Mouse (Mus musculus): Measurements from ENCODE around the gene Gpr153.

Gene Gpr153

DNA sequence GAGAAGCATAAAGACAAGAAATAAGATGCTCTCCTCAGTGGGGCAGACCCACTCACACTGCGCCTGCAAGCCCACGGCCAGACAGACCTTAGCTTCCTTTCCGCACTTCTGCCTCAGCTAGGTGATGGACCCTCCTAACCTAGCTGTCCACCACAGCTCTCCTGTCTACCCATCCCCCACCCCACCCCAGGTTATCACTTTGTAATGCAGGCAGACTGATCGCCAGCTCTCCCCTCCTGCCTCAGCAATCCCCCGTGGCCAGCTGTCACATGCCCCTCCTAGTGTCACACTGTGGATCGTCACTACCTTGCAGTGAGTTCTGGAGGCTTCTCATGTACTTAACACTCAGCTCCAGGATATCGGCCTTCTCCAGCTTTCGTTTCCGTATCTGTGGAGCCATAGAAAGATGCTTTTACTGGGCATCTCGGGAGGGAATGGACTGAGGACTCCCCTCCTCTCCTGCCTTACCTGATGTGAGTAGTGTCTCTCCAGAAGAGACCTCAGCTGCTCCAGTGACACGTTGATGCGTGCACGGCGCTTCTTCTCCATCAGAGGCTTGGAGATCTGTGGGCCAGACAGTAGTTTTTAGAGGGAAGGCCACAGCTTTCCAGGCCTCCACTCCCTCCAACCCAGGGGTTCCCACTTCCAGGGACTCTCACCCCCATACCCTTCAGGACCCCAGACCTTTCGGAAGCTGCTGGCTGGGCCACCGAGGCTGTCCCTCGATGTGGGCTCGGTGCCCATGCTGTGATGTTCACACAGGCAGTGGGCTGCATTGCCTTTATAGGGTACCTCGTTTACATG lies 13.5 kb downstream of the Gpr153 start:
- no peak for DNase-seq (ENCODE audit: low read depth, low spot score)

DNA sequence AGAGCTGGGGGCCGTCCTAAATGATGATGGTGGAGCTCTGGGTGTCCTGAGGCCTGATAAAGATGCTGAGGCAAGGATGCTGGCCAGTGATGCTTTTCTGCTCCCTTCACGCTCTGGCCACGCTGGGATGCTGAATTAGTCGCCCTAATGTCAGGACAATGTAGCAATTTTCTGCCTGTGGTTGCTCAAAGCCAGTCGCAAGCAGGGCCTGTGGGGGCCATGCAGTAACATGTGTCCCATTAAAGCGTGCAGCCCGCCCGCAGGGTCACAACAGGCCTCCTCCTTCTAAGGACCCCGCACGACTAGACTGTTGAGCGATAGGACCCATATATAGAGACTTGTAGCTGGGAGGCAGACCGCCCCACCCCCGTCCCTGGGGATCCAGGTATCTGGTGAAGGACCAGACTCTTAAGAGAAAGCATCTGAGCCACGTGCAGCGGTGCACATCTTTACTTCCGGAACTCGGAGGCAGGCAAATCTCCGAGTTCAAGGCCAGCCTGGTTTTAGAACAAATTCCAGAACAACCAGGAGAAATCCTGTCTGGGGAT lies 14.4 kb downstream of the Gpr153 start:
- DNase-seq (ENCODE audit: low read depth, low spot score), result no peak

GRCm38 (mm10) chr4:152290385-152290784 lies 16.4 kb downstream of the Gpr153 start:
- peak; percentile 90 for DNase-seq (ENCODE audit: low read depth, low spot score)

DNA sequence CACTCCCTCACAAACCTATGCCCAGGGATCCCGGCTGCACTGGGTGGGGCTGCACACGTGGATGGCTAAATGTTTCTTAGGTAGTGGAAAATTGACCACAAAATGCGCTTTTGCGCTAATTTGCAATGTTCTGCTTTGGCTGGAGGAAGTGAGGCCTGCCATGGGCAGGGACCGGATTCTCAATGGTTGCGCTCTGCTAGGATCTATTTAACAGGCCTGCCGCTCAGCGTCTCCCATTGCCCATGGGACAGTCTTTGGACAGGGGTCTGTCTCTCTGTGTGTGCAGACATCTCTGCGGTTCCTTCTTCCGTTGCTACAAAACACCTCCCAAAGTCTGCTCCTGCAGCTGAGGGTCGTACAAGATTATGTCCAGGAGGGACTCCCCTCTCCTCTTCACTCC lies 17.0 kb downstream of the Gpr153 start:
- DNase-seq (ENCODE audit: low read depth, low spot score), result no peak

- no peak for DNase-seq (ENCODE audit: low read depth, low spot score)
These were observed 17.5 kb downstream of the Gpr153 start, which contains the start of gene Hes3 for GRCm38 (mm10) chr4:152291562-152291961. Gene Hes3, minus strand, starts transcription at chr4:152291662.

DNA sequence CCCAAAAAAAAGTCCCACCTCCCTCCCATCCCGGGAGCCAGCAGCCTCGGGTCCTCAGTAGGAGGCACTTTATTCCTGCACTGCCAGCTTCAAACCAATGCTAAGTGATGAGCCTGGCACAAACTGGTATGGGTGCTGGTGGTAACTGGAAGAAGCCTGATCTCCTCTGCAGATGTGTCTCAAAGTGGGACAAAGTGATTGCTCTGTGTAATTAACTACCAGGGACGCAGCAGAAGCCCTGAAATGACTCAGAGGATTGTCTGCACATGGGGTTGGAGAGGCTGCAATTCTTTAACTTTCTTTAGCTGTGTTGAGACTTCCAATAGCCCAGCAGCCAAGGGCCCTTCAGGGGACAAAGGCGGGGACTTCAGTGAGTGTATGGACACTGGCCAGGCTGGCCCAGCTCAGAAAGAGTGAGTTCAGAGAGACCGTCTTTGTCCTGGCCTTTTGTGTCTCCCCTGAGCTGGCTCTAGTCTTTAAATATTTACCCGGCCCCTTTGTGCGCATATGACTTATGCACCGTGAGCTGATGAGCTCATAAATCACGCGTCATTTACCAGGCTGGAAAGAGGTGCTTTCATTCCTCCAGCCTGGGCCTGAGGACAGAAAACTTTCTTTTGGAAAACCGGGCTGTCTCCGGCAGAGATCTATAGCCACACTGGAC lies 18.2 kb downstream of the Gpr153 start:
- DNase-seq (ENCODE audit: low read depth, low spot score), result no peak

DNA sequence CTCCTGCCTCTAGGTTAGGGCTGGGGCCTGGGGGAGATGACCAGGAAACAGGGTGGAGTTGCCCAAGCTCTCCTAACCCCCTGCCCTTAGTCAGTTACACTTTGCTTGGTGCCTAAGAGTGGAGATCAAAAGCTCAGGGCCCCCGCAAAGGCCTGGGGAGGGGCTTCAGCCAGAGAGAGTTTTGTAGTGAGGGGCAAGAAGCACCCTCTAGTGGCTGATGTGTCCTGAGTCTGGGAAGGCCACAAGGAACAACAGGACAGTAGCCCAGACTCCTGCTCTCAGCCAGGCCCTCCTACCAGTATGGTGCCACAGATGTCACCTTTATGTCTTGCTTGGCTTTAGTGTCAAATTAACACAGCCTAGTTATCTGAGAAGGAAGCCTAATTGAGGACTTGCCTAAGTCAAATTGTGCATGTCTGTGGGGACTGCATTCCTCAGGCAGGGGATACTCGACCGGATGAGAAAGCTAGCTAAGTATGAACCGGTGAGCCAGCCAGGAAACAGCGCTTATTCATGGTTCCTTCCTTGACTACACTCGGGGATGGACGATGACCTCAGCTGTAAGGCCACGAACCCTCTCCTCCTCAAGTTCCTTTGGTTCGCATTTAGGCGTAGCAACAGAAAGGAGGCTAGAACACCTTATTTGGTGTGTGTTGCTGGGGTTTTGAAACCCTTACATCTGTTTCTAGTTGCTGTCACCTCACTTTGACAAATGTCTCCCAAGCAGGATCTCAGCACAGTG lies 20.3 kb downstream of the Gpr153 start:
- peak; percentile 50 for DNase-seq (ENCODE audit: low read depth, low spot score)

- DNase-seq (ENCODE audit: low read depth, low spot score), result peak; percentile 52
These were observed 21.9 kb downstream of the Gpr153 start for GRCm38 (mm10) chr4:152295916-152296315.

DNA sequence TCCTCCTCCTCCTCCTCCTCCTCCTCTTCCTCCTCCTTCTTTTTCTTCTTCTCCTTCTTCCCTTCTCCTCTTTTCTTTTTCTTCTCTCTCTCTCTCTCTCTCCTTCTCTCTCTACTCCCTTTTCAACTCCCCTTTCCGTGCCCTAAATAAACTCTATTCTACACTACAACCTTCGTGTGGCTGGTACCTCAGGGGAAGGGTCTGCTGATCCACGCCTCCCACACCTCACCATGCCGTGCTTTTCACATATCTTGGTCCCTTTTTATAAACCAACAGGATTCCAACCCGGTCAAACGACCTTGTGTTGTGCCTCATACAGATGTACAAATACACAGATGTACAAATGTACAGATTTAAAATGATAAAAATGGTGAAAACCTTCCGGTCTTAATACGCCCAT lies 22.3 kb downstream of the Gpr153 start:
- DNase-seq (ENCODE audit: low read depth, low spot score), result no peak

DNA sequence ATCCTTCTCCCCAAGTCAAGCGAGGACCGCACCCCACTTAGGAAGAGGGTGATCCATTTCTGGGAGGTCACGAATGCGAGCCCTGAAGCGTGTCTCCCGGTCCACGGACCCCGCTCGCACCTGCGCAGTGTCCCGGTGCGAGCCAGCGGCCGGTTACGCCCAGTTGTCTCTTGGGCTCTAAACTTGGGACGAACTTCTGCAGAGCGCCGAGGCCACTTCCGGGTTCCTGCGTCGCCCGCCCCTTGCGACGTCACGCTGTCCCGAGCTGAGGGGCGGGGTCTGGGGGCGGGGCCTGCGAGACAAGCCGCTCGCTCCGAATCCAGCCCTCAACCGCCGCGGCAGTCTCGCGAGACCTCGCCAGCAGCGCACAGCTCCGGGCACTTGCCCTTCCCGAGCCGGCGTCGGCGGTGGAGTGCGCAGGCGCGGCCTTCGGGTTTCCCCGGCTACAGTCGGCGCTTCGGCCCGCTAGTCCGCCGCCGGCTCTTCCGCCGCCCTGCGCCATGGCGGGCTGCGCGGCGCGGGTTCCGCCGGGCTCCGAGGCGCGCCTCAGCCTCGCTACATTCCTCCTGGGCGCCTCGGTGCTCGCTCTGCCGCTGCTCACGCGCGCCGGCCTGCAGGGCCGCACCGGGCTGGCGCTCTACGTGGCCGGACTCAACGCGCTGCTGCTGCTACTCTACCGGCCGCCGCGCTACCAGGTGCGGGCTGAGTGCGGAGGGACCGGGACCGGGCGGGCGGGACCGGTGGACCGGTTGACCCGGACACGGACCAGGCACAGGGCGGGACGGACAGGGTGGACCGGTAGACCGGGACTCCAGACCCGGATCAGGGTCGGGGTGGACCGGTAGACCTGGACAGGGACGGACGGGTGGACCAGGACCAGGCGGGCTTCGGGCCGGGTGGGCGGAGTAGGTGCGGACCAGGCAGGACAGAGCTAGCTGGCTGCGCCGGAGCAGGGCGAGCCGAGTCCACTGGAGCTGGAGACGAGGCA lies 23.1 kb downstream of the Gpr153 start, which contains the start of gene Icmt:
Icmt (plus strand) TSS at position 354 of the 988 bp plus-strand sequence.
- DNase-seq (ENCODE audit: low read depth, low spot score), result peak; percentile 98

DNA sequence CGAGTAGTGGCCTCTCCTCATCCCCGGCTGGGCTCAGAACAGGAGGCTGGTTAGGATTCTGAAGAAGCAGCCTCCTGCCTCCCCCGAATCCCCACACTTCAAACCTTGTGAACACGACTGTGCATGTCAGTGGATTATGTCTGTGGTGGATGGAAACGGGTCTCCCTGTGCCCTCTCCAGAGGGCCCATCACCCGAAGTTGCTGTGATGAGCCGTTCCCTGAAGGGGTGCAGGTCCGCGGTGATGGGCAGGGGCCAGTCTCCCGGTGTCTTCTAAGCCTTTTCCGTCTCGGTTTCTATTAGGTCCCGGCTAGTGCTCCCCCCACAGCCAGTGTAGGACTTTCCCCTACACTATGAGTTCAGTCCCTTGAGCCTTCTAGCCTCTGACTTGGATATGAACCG lies 24.8 kb downstream of the Gpr153 start:
- no peak for DNase-seq (ENCODE audit: low read depth, low spot score)

GRCm38 (mm10) chr4:152300375-152300774 lies 26.3 kb downstream of the Gpr153 start:
- DNase-seq (ENCODE audit: low read depth, low spot score), result no peak

DNA sequence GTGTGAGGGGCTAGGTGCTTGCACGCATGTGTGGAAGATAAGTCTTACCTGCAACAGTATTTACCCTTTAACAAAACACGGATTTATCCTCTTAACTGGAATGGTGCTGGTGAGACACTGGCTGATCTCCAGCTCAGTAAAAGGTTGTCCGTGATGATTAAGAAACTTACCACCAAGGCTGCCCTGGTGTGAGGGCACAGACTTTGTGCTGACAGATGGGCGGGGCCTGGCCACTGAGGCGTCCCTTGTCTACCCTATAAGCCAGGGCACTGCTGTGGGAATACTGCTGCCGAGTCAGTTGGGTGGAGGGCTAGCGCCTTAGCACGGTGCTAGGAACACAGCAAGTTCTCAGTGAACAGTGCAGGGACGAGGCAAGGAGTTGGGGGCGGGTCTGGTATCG lies 28.0 kb downstream of the Gpr153 start:
- DNase-seq (ENCODE audit: low read depth, low spot score), result no peak

DNA sequence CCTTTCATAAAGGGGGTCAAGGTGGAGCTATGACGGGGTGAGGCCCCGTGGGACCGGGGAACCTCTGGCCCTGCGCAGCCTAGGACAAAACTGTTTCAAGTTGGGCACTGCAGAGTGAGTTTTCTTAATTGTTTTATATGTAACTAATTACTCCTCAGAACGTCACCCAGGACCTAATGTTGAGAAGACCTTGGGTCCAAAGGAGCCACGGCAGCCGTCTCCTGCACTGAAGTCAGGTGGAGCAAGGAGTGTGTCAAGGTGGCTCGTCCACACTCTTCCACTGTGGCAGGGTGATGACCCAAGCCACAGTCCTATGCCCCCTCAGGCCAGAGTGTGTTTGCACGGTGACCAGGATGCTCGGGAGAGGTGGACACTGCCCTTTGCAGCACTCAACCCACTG lies 29.1 kb downstream of the Gpr153 start:
- no peak for DNase-seq (ENCODE audit: low read depth, low spot score)

GRCm38 (mm10) chr4:152304685-152305084 lies 30.7 kb downstream of the Gpr153 start:
- DNase-seq (ENCODE audit: low read depth, low spot score), result no peak

DNA sequence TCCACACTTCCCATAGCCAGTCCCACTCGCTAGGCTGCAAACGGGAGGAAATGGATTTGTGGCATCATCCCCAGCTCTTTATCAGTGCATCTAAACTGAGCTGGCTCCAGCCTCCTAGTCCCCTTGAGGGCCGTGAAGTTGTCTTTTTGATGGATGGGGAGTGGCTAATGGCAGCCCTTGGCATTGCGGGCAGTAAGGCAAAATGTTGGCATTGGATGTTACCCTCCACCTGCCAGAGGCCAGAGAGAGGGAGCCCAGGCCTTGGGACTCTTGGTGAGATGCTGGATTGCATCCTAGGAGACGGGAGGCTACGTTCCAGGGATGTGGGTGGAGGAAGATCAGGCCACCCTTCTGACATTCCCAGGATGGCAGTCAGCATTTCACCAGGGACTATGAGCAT lies 32.0 kb downstream of the Gpr153 start:
- DNase-seq (ENCODE audit: low read depth, low spot score), result no peak

DNA sequence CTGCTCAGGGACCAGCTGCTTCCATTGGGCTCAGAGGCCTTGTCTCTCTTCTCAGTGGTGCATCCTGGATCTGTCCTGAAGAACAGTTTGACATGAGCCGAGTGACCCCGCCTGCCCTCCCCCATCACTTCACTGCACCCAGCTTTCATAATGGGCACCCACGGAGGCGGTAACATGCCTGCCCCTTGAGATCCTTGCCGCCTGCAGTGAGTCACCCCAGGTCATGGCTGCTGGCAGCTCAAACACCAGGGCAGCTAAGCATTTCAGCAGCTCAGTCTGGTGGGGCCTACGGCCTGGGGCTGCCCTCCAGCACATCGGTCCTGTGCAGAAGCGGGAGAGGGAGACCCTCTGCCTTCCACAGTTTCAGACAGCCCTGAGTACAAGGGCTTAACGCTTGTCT lies 33.5 kb downstream of the Gpr153 start:
- DNase-seq (ENCODE audit: low read depth, low spot score), result no peak

- DNase-seq (ENCODE audit: low read depth, low spot score), result peak; percentile 86
These were observed 38.2 kb downstream of the Gpr153 start for GRCm38 (mm10) chr4:152312186-152312585.

DNA sequence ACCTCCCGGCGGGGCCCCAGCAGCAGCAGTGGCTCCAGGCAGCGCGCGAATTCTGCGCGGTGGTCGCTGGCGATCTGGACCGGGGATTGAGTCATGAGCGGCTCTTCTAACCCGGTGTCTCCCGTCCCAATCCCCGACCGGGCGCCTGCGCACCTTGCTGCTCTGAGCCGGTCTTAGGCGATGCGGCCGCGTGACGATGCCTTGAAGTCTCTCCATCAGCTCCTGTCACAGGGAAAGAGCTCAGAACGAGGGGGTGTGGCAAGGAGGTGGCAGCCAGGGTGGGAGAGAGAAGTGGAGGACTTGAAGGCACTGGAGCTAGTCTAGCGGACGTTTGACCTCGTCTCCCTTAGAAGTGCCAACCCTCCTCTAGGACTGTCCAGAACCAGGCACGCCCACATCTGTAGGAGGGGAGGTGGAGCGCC lies 39.2 kb downstream of the Gpr153 start:
- peak; percentile 54 for DNase-seq (ENCODE audit: low read depth, low spot score)

GRCm38 (mm10) chr4:152313934-152314333 lies 39.9 kb downstream of the Gpr153 start:
- peak; percentile 79 for DNase-seq (ENCODE audit: low read depth, low spot score)
